In genomic region chr1:64876276-64876675, GRCm38 (mm10) we compare ENCODE assay signal across 9 mouse cellular contexts.
DNase-seq lines count a peak whose midpoint lies in the region; ATAC-seq lines count a peak whose summit lies in the region.
"Had no signal": no experiment of that assay in that cellular context is flagged by ENCODE, and none has a peak within 500 bp of the region (broad histone marks: within the 10 kb centered on the region; RNA-seq: fewer than 3 reads in every experiment).

No protein-coding gene starts in this region.

- H3K27me3 ChIP-seq in hindbrain, embryonic 11.5 days (ENCODE audit: control insufficient read depth, insufficient read depth, low read length), result no peaks in the 10 kb centered on the region
- H3K27me3 ChIP-seq: midbrain, embryonic 15.5 days had no signal

- peak overlapping the region; percentile 44 for H3K27ac ChIP-seq in brown adipose tissue, adult 24 weeks (replicated peaks; ENCODE audit: low read depth, low read length)
- no peak overlapping the region for H3K27ac ChIP-seq in hindbrain, embryonic 11.5 days (ENCODE audit: low read depth, low read length)
- H3K27ac ChIP-seq: midbrain, embryonic 15.5 days had no signal

- WGBS in hindbrain, embryonic 11.5 days, result 70% methylated on average over 3 of the region's 3 CpGs

- no peak overlapping the region for H3K9ac ChIP-seq in hindbrain, embryonic 11.5 days (ENCODE audit: low read depth, low read length)
- H3K9ac ChIP-seq: midbrain, embryonic 15.5 days had no signal

- H3K36me3 ChIP-seq in hindbrain, embryonic 11.5 days (ENCODE audit: control insufficient read depth, insufficient read depth, low read length), result no peaks in the 10 kb centered on the region
- H3K36me3 ChIP-seq: midbrain, embryonic 15.5 days had no signal

- peak; percentile 28 for DNase-seq in embryo, embryonic 10 days (ENCODE audit: low spot score)
- DNase-seq in embryo, embryonic 9.5 days (ENCODE audit: extremely low spot score), result no peak
- peak; percentile 4 to 10 for DNase-seq in monocyte, adult 2 months (ENCODE audit: low read depth in 1 of 2, low spot score in 2 of 2)
- DNase-seq in right cerebral cortex, postnatal 10 days (ENCODE audit: low spot score in 2 of 2), result no peak
- no peak for DNase-seq in hindbrain, embryonic 11.5 days (ENCODE audit: low spot score)
- DNase-seq in testis, postnatal 10 days (ENCODE audit: low spot score), result no peak

- H3K4me1 ChIP-seq in brown adipose tissue, adult 24 weeks (ENCODE audit: control insufficient read depth, insufficient read depth, insufficient read length, low read length), result peaks cover 11% of the 10 kb centered on the region
- H3K4me1 ChIP-seq in hindbrain, embryonic 11.5 days (replicated peaks; ENCODE audit: control insufficient read depth, insufficient read depth, low read length), result no peaks in the 10 kb centered on the region
- H3K4me1 ChIP-seq: midbrain, embryonic 15.5 days had no signal

- no peaks in the 10 kb centered on the region for H3K9me3 ChIP-seq in hindbrain, embryonic 11.5 days (ENCODE audit: control insufficient read depth, low read length)
- H3K9me3 ChIP-seq: midbrain, embryonic 15.5 days had no signal

- no peak overlapping the region for H3K4me2 ChIP-seq in hindbrain, embryonic 11.5 days (replicated peaks; ENCODE audit: low read depth, low read length)
- H3K4me2 ChIP-seq: midbrain, embryonic 15.5 days had no signal

- H3K4me3 ChIP-seq in brown adipose tissue, adult 24 weeks (ENCODE audit: insufficient read depth, low read depth, low read length), result no peak overlapping the region
- H3K4me3 ChIP-seq in hindbrain, embryonic 11.5 days (ENCODE audit: low read depth, low read length), result no peak overlapping the region
- H3K4me3 ChIP-seq: midbrain, embryonic 15.5 days had no signal

- peak; percentile 93 to 96 for ATAC-seq in hematopoietic stem cell, adult 5-6 weeks (replicated peaks in 1 of 2; ENCODE audit: insufficient read depth in 1 of 2, low FRiP score in 2 of 2, low TSS enrichment in 1 of 2, low read depth in 1 of 2, poor library complexity in 2 of 2, severe bottlenecking in 2 of 2)
- ATAC-seq in hindbrain, embryonic 11.5 days (ENCODE audit: low FRiP score), result no peak
- ATAC-seq: midbrain, embryonic 15.5 days had no signal

Comparison
In these comparisons a context has a peak if more than half of its experiments do, and no peak if none do; other contexts are left out.
1. DNase-seq: peak in embryo, embryonic 10 days (single experiment) and monocyte, adult 2 months (2 of 2); none in embryo, embryonic 9.5 days (single experiment), right cerebral cortex, postnatal 10 days (0 of 2), hindbrain, embryonic 11.5 days (single experiment) and testis, postnatal 10 days (single experiment).